Mouse (Mus musculus): ENCODE data around the gene Agbl4.

- TF ChIP-seq CTCF (IDR thresholded peaks at IDR 0.05; ENCODE audit: control insufficient read depth, insufficient read depth, insufficient replicate concordance, low read depth, low read length) (no peak), POLR2A (IDR thresholded peaks at IDR 0.05; ENCODE audit: control insufficient read depth, low read depth, low read length) (no peak)
Observed at GRCm38 (mm10) chr4:111467796-111468195, 1070.3 kb downstream of the Agbl4 start.

Data from testis, adult 2 months (tissue).